Mouse (Mus musculus): ENCODE data around the gene Copg2. TPM values are rescaled to one million over a fixed set of nuclear protein-coding genes. Genes with fewer than 3 reads are reported as not detected.
"Not testable (repeated sequence)": the region's sequence is repeated elsewhere in the genome, so short reads cannot be mapped to it uniquely, and the experiment has no call there.

The Copg2 gene
- polyA plus RNA-seq, 1 experiment from 2014 or later: 29.8 TPM

DNA sequence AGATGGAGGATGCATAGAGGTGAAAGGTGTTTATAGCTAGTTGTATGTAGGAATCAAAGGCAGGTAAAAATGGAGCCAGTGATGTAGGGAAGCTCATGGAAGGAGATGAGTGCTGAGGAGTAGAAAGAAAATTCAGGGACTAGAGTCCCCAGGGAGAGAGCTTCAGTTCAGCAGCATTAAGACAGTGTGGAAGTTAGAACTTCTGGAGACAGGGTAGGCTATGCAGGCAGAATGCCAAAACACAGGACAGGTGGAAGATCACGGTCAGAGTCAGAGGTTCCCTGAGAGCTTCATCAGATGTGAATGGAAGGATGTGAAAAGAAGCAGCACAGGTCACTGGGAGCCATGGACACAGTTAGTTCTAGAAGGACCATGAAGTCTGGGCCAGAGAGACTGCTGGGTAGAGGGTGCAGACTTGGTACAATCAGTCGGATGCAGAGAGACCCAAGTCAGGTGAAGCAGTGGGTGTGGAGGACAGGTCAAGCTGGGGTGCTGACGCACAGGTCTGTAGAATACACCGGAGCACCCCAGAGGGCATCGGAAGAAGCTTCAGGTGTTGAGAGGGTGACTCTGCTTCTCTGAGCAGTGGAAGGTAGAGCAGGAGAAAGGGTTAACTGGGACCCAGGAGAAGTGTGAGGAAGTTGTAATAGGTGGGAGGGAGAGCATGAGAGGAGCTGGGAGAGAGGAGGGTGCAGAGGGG is 91.4 kb downstream of the Copg2 start:
- 91% methylated on average over 5 of the region's 5 CpGs for whole genome bisulfite sequencing
- Histone ChIP-seq H3K36me3 (peaks cover 9% of the 10 kb centered on the region), H3K27ac (no peak overlapping the region), H3K4me2 (no peak overlapping the region), H3K4me1 (no peaks in the 10 kb centered on the region), H3K27me3 (no peaks in the 10 kb centered on the region), H3K9ac (no peak overlapping the region), H3K9me3 (no peaks in the 10 kb centered on the region), H3K4me3 (no peak overlapping the region)
- peak; percentile 50; the same call in 1 of the 2 replicates for ATAC-seq (ENCODE audit: insufficient number of reproducible peaks, low FRiP score, low TSS enrichment, low read depth)

DNA sequence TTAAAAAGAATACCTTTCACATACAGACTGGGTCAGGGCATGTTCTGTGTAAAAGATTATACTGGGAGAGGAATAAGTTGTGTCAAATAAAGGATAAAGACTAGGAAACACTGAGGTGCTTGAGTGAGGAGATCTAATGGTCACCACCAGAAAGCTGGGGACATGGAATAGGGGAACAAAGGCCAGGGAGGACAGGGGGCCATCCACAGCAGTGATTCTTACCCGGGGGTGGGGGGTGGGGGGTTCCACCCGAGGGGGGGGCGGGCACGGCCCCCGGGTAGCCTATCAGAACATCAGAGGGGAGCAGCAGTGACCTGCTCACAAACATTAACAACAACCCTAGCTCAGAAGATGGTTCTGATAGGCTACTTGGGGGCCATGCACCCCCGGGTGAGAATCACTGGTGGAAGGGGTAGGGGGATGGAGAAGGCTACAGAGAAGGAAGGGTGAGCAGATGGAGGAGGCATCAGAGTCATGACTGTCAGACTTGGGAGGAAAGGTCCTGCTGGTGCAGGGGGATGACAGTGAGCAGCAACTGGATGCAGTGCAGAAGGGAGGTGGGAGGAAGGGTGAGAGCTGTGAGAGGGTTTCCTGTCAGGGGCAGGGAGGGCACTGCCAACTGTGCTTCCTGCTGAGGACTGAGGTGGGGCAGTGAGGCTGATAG is 92.1 kb downstream of the Copg2 start:
- H3K4me1 ChIP-seq, H3K4me2 ChIP-seq, H3K9me3 ChIP-seq, H3K36me3 ChIP-seq, H3K4me3 ChIP-seq, H3K27me3 ChIP-seq, H3K9ac ChIP-seq: not testable (repeated sequence)
- 74% methylated on average over 6 of the region's 6 CpGs for WGBS
- 0 out of 2 replicates have a peak overlapping the region, but pooled peaks have one; percentile 0 for H3K27ac ChIP-seq
- peak; percentile 92 for ATAC-seq (ENCODE audit: insufficient number of reproducible peaks, low FRiP score, low TSS enrichment, low read depth)

GRCm38 (mm10) chr6:30802915-30803314 is 93.7 kb downstream of the Copg2 start:
- not testable (repeated sequence) for H3K36me3 ChIP-seq, H3K9ac ChIP-seq, H3K4me2 ChIP-seq, H3K4me1 ChIP-seq, H3K27me3 ChIP-seq, H3K4me3 ChIP-seq, H3K27ac ChIP-seq, H3K9me3 ChIP-seq
- WGBS: 91% methylated on average over 7 of the region's 7 CpGs
- ATAC-seq (ENCODE audit: insufficient number of reproducible peaks, low FRiP score, low TSS enrichment, low read depth): peak; percentile 74

GRCm38 (mm10) chr6:30751209-30751608 is 145.4 kb downstream of the Copg2 start:
- Histone ChIP-seq H3K27me3 (no peaks in the 10 kb centered on the region), H3K27ac (no peak overlapping the region), H3K9me3 (no peaks in the 10 kb centered on the region), H3K36me3 (peaks cover 29% of the 10 kb centered on the region), H3K4me3 (no peak overlapping the region), H3K9ac (no peak overlapping the region), H3K4me2 (no peak overlapping the region), H3K4me1 (0 out of 2 replicates have a peak, but pooled peaks cover 7% of the 10 kb centered on the region)
- 72% methylated on average over 2 of the region's 2 CpGs for WGBS
- ATAC-seq (ENCODE audit: insufficient number of reproducible peaks, low FRiP score, low TSS enrichment, low read depth): no peak

- Histone ChIP-seq H3K27ac (no peak overlapping the region), H3K4me3 (no peak overlapping the region), H3K4me1 (0 out of 2 replicates have a peak, but pooled peaks cover 7% of the 10 kb centered on the region), H3K9ac (no peak overlapping the region), H3K4me2 (no peak overlapping the region), H3K36me3 (peaks cover 35% of the 10 kb centered on the region), H3K27me3 (no peaks in the 10 kb centered on the region), H3K9me3 (no peaks in the 10 kb centered on the region)
- 66% methylated on average over 6 of the region's 6 CpGs for WGBS
- no peak for ATAC-seq (ENCODE audit: insufficient number of reproducible peaks, low FRiP score, low TSS enrichment, low read depth)
Observed at GRCm38 (mm10) chr6:30750482-30750881, 146.1 kb downstream of the Copg2 start.

DNA sequence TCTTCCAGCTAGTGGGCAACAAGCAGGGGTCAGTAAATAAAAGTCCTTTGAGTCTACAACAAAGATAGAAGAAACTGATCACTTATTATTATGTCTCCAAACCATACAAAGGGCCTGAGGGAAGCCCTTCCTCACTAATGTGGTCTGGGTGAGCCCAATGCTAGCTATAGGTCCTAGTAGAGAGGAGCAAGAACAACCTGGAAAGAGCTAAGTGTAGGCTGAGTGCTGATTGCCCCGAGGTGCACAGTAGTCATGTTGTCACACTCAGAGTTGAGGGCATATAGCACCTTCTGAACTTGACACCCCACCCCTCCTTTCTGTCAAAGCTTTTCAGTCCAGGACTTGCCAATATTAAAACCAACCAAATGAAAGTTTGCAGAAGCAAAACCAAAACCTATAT is 146.7 kb downstream of the Copg2 start:
- Histone ChIP-seq H3K36me3 (peaks cover 41% of the 10 kb centered on the region), H3K27ac (no peak overlapping the region), H3K4me3 (no peak overlapping the region), H3K9ac (no peak overlapping the region), H3K9me3 (no peaks in the 10 kb centered on the region), H3K4me2 (no peak overlapping the region), H3K27me3 (no peaks in the 10 kb centered on the region), H3K4me1 (0 out of 2 replicates have a peak, but pooled peaks cover 7% of the 10 kb centered on the region)
- 58% methylated on average over 1 of the region's 1 CpGs for WGBS
- ATAC-seq (ENCODE audit: insufficient number of reproducible peaks, low FRiP score, low TSS enrichment, low read depth): peak; percentile 57; the same call in 1 of the 2 replicates

- Histone ChIP-seq H3K9ac (no peak overlapping the region), H3K9me3 (no peaks in the 10 kb centered on the region), H3K27ac (0 out of 2 replicates have a peak overlapping the region, but pooled peaks have one; percentile 9), H3K4me2 (no peak overlapping the region), H3K4me1 (0 out of 2 replicates have a peak, but pooled peaks cover 7% of the 10 kb centered on the region), H3K36me3 (peaks cover 45% of the 10 kb centered on the region), H3K4me3 (no peak overlapping the region), H3K27me3 (no peaks in the 10 kb centered on the region)
- ATAC-seq (ENCODE audit: insufficient number of reproducible peaks, low FRiP score, low TSS enrichment, low read depth): 0 out of 2 replicates have a peak, but pooled peaks have one; percentile 41
- WGBS: 41% methylated on average over 2 of the region's 2 CpGs
Observed at GRCm38 (mm10) chr6:30749042-30749689, 147.4 kb downstream of the Copg2 start.

DNA sequence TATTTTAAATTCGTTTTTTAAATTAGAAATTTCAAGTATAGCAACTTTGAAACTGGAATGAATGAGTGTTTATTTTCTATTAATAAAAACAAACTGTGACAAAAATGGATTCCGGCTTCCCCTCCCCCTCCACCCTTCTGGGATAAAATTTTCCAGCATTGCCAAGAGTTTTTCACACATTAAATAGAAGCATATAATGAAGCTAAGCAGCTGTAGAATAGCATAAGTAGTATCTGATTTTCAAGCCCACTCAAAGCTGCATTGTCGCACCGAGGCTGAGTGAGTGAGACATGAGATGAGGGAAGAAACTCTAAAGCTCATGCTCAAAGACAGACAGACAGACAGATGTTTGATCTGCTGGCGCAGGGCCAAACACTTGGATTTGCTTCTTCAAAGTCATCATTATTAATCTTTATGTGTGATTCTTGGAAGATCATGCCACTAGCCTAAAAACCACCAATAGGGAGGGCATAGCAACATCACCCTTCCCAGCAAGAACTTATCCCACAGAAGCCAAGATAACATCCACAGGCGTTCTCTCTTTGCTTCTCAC is 148.2 kb downstream of the Copg2 start:
- no peak for ATAC-seq (ENCODE audit: insufficient number of reproducible peaks, low FRiP score, low TSS enrichment, low read depth)
- no peak overlapping the region for H3K4me3 ChIP-seq
- H3K4me2 ChIP-seq: no peak overlapping the region
- H3K9ac ChIP-seq: no peak overlapping the region
- H3K4me1 ChIP-seq: 0 out of 2 replicates have a peak, but pooled peaks cover 7% of the 10 kb centered on the region
- WGBS: 59% methylated on average over 6 of the region's 6 CpGs
- H3K9me3 ChIP-seq: no peaks in the 10 kb centered on the region
- H3K36me3 ChIP-seq: peaks cover 51% of the 10 kb centered on the region
- H3K27me3 ChIP-seq: no peaks in the 10 kb centered on the region
- peak overlapping the region; percentile 18; the same call in 1 of the 2 replicates for H3K27ac ChIP-seq

- 60% methylated on average over 7 of the region's 7 CpGs for WGBS
- H3K4me2 ChIP-seq: no peak overlapping the region
- no peaks in the 10 kb centered on the region for H3K9me3 ChIP-seq
- H3K27ac ChIP-seq: peak overlapping the region; percentile 43; the same call in 1 of the 2 replicates
- ATAC-seq (ENCODE audit: insufficient number of reproducible peaks, low FRiP score, low TSS enrichment, low read depth): no peak
- no peak overlapping the region for H3K9ac ChIP-seq
- H3K36me3 ChIP-seq: peaks cover 56% of the 10 kb centered on the region
- 0 out of 2 replicates have a peak, but pooled peaks cover 7% of the 10 kb centered on the region for H3K4me1 ChIP-seq
- H3K27me3 ChIP-seq: no peaks in the 10 kb centered on the region
- H3K4me3 ChIP-seq: no peak overlapping the region
Observed at GRCm38 (mm10) chr6:30747631-30748357, 148.8 kb downstream of the Copg2 start.

- no peak for ATAC-seq (ENCODE audit: insufficient number of reproducible peaks, low FRiP score, low TSS enrichment, low read depth)
- H3K4me2 ChIP-seq: no peak overlapping the region
- no peaks in the 10 kb centered on the region for H3K9me3 ChIP-seq
- no peak overlapping the region for H3K9ac ChIP-seq
- H3K27ac ChIP-seq: no peak overlapping the region; the same call in 1 of the 2 replicates
- 54% methylated on average over 7 of the region's 7 CpGs for WGBS
- H3K4me1 ChIP-seq: peaks cover 7% of the 10 kb centered on the region; the same call in 1 of the 2 replicates
- no peak overlapping the region for H3K4me3 ChIP-seq
- H3K27me3 ChIP-seq: no peaks in the 10 kb centered on the region
- H3K36me3 ChIP-seq: peaks cover 66% of the 10 kb centered on the region
Observed at GRCm38 (mm10) chr6:30745591-30745990, 151.0 kb downstream of the Copg2 start.

- Histone ChIP-seq H3K27ac (no peak overlapping the region), H3K9me3 (no peaks in the 10 kb centered on the region), H3K9ac (no peak overlapping the region), H3K4me1 (peaks cover 7% of the 10 kb centered on the region; the same call in 1 of the 2 replicates), H3K27me3 (no peaks in the 10 kb centered on the region), H3K36me3 (peaks cover 67% of the 10 kb centered on the region), H3K4me2 (no peak overlapping the region), H3K4me3 (no peak overlapping the region)
- ATAC-seq (ENCODE audit: insufficient number of reproducible peaks, low FRiP score, low TSS enrichment, low read depth): no peak
- WGBS: 73% methylated on average over 10 of the region's 10 CpGs
Observed at GRCm38 (mm10) chr6:30744846-30745245, 151.7 kb downstream of the Copg2 start.
